Mouse (Mus musculus) v-Abl transformed pro-B cells (cell line): ENCODE measurements around the gene Evi2.

Experiments used
- in situ Hi-C, 2 experiments: fragments of 400-800 bp; cut with MboI; formaldehyde crosslinking; loops; one replicate each; pipeline ENCODE4 v1.15.1; 2025; ENCODE audit not compliant: unreplicated experiment in 2 of 2

Evi2 gene

DNA sequence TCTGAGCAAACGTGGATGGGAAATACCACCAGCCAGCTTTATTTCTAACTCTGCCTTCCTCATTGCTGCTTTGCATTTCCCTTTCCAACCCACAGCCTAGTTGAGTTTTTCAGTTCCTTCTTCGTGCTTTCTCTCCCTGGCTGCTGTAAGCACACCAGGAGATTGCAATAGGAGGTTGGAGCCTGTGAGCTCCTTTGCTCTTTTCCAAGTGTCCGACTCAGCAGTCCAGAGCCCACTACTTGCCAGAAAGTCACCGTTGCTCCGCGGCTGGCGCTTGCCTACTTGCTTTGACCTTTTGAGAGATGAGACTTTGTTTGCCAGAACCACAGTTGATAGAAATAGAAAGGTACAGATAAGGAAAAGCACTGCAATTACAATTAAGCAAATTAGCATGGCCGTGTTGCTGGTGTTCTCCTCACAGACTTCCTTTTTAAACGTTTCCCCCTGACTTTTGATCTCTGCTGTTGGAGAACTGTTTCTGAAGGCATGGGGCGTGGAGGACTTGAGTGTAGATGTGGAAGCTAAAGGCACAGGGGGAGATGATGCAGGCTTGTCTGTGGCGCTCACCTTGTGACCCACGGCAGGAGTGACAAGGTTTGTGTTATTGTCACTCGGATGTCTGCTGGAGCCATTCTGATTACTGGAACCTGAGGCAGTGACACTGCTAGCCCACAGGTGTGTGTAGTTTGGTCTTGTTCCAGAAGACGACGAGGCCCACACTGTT is 3.2 kb downstream of the Evi2 start:
- in situ Hi-C loops = loop anchor here in 1 of 2 experiments (10.0 kb wide), 1 partner anchor 548 kb away; no protein-coding TSS in a partner anchor

DNA sequence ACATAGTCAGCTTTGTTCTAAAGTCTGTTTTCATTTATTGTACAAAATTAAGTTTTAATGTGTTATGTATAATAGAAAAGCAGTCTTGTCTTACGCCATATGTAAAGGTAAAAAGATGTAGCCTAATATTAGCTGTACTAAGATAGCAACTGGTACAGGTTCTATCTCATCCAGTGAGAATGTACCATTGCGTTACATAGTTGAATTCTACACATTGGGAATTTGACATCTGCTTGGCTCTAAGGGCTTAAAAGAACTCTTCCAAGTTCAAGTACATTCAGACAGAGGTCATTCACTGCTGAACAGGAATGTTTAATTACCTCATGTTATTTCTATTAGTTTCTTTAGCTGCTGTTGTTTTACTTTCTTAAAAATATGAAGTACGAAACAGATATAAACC is 3.8 kb downstream of the Evi2 start:
- in situ Hi-C loops = loop anchor here in 1 of 2 experiments (10.0 kb wide), 1 partner anchor 548 kb away; no protein-coding TSS in a partner anchor

DNA sequence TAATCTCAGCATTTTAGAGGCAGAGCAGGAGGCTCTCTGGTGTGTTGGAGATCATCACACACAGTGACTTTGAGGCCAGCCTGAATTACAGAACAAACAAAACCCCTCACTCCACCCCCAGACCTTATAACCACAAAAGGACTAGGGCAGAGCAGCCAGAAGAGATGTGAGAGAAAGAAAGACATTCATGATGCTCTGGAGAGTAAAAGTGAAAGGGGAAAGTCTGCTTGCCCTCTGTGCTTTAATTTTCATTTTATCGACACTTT is 6.1 kb downstream of the Evi2 start:
- in situ Hi-C loops = loop anchor here in 1 of 2 experiments (5.0 to 25.0 kb wide), 3 partner anchors 527 to 1188 kb away; no protein-coding TSS in a partner anchor

DNA sequence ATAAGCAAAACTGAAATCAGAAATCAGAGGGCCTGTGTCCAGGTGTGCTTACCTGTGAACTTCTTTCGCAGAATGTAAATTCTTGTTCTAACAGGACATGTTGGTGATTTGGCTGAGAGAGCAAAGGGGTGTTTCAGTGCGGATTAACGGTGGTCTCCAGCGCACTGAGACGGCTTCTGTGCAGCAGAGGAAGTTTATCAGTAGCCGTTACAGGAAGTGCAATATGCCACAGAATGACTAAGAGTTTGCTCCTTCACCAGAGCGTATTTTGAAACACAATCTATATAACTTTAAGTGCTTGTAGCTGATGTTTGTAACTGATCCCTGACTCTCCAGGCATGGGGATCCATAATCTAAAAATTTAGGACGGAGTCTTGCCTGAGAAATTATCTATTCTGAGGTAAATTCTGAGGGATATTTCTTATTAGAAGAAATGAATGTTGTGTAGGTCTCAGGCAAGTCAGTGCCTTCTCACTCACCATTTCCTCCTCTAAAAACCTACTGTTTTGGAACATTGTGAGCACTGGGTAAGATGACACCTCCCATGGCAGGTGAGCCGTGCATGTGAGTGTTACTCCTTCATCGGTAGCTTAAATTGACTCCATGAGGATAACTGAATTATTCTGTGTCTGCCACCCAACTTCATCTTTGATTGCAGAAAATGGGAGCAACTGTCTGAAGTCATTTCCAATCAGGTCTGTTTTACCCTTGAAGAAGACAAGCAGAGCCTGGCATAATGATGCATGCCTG is 6.7 kb downstream of the Evi2 start, which contains the start of gene Evi2b:
Gene Evi2b, minus strand, starts transcription at position 203 of the 750 bp plus-strand sequence.
- in situ Hi-C loops = loop anchor here in 1 of 2 experiments (5.0 to 25.0 kb wide), 3 partner anchors 526 to 1189 kb away; no protein-coding TSS in a partner anchor

DNA sequence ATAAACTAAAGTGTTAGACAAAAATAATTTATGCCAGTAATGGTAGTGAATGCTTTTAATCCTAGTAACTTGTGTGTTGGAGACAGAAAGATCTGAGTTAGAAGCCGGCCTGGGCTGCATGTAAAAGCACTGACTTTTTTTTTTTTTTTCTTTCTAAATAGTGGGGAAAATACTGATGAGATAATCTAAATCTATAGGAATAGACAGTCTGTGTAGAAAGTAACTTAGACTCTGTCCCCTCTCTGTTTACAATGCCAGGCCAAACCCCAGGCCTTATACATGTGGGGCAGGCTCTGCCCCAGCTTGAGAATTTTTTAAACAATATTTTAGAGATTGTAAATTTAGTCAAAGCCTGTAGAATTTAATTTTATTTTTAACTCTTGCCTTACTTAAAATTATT is 7.4 kb downstream of the Evi2 start:
- in situ Hi-C loops = loop anchor here in 1 of 2 experiments (5.0 to 25.0 kb wide), 3 partner anchors 526 to 1189 kb away; no protein-coding TSS in a partner anchor

DNA sequence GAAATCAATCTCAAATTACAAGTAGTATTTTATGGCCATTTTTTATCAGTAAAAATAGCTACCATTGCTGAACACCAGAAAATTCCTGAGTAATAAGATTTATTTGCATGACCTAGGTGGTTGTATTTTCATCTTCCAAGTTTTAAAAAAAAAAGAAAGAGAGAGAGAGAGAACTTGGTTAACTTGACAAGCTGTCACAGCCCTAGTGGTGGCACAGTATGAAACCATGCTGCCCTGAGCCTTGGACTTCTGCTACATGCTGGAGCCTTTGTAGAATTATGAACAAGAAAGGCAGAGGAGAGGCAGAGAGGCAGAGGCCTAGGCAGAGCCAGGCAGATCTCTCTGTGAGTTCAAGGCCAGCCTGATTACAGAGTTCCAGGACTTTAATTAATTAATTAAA is 8.5 kb downstream of the Evi2 start:
- in situ Hi-C loops = loop anchor here in 1 of 2 experiments (5.0 to 25.0 kb wide), 3 partner anchors 525 to 1190 kb away; no protein-coding TSS in a partner anchor

DNA sequence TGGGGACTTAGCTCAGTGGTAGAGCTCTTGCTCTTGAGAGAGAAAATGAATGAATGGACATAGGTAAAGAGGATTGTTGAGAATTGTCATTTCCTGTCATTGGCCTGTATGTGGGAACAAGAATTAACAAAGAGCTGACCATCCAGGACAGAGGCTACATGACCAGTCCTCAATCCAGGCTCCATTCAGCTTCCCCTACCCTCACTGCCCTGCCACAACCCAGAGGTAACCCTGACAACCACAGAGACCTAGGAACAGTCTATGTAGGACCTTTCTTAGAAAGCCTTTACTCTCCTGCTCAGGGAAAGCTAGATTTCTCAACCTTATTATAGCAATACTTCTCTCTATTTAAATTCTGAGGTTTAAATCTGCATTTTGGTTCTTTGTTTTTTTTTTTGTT is 9.6 kb downstream of the Evi2 start:
- in situ Hi-C loops = loop anchor here in 1 of 2 experiments (5.0 to 25.0 kb wide), 3 partner anchors 523 to 1192 kb away; no protein-coding TSS in a partner anchor

DNA sequence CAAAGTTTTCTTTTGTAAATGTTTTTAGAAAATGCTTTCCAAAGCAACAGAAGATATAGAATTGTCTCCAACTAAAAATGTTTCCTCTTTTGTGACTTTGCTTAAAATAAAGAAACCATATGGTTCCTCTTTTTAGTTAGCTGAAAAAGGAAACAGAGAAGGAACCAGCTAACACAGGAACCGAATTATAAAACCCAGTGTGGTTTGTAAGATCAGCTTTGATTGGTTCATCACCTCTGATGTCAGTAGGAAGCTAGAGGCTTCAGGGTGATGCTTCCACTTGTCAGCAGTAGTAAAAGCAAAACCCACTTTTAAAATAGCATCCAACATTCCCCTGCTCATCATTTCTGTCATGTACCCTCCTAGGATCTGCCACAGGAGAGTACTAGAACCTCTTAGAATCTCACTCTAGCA is 10.5 kb downstream of the Evi2 start:
- in situ Hi-C loops = loop anchor here in 1 of 2 experiments (5.0 to 25.0 kb wide), 3 partner anchors 523 to 1192 kb away; no protein-coding TSS in a partner anchor

DNA sequence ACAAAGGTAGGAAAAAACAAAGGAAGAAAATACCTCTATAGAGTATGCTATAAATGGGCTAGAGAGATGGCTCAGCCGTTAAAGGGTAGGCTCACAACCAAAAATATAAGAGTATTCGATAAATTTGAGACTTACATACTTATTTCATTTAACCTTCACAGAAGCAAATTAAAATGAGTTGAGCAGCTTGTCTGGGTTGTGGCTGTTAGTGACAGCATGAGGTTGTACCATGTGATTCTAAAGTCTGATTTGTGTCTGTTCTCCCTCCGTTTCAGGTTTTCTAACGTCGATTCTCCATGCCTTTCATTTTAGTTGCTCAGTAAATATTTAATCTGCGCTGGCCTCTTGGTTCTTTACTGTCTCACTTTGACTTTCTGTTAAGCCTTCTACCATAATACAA is 11.1 kb downstream of the Evi2 start:
- in situ Hi-C loops = loop anchor here in 1 of 2 experiments (25.0 kb wide), 1 partner anchor 1193 kb away; no protein-coding TSS in a partner anchor

DNA sequence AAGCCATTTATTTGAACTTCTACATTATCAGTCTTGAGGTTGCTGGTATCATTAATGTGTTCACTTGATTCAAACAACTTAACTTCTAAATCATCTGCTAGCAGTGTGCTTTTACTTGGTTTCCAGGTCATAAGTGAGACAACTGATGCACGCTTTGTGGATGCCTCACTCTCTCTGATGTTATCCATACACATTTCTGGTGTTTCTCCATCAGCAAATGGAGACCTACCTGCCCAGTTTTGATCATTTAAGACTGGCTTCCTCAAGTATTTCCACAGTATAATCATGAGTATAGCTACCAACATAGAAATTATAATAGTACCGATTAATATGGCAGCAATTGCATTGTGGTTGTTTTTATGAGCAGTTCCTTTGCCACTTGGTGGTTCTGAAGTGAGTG is 14.6 kb downstream of the Evi2 start:
- in situ Hi-C loops = loop anchor here in 1 of 2 experiments (25.0 kb wide), 1 partner anchor 1197 kb away; no protein-coding TSS in a partner anchor

DNA sequence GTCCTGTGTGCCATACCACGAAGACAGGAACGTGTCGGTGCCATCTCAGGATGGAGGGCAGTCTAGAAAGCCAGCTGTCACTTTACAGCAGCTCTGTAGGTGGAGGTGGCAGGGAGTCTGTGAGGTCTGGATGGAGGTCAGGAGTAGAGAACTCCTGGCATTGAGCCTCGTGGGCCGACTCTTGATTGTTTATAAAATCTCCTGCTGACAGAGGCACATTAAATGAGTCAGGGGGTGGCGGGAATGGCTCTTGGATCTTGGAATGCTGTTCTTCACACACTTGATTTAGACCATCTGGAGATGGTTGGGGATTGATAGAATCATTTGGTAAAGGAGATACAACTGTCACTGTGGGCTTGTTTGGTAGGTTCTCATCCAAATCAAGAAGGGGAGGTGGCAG is 15.1 kb downstream of the Evi2 start:
- in situ Hi-C loops = loop anchor here in 1 of 2 experiments (25.0 kb wide), 1 partner anchor 1197 kb away; no protein-coding TSS in a partner anchor

DNA sequence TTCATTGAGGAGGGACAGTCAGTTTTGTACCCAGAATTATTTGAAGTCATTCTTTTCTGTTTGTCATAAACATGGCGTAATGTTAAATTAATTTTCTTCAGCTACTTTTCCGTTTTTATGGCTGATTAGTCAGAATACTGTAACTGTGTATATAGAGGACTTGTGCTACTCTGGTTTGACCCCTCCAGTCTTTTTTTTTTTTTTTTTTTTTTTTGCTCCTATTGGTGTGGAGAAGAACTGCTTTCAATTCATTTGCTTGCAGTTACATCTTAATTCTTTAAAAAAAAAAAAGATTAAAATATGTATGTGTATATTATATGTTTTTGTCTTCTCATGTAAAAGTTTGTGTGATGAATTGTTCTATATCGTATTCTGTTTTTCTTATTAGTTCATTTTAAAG is 18.4 kb downstream of the Evi2 start:
- in situ Hi-C loops = loop anchor here in 1 of 2 experiments (25.0 kb wide), 1 partner anchor 1200 kb away; no protein-coding TSS in a partner anchor

DNA sequence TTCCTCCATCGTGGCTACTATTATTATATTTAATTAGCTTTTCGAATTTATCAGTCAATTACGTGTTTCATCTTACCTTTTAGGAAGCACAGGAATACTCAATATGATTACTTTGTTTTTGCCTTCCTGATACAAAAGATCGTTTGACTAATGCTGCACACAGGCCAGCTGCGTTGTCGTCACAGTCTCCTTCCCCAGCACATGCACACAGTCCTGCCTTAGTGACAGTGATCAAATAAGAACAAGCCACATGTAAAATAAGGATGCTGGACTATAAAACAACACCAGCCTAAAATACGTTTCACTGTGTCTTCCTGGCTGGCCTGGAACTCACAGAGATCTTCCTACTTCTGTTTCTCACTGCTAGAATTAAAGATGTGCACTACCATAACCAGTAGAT is 25.9 kb downstream of the Evi2 start:
- in situ Hi-C loops = loop anchor here in 1 of 2 experiments (25.0 kb wide), 1 partner anchor 1208 kb away; no protein-coding TSS in a partner anchor

DNA sequence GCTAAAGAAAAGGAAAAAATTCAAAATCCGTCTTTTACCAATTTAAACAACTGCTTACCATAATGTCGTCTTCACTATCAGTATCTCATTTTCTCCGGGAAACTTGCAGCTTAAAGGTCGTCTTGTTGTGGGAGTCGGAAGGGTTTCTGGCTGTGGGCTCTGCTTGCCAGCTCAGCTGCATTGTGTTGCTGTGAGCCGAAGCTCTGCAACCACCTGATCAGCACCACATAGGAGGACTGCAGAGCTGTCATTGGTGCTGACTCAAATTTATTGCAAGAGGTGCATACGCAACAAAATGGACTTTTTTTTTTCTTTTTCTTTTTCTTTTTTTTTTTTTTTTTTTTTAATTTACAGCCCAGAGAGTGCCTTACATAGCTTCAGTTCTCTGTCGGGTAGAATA is 26.5 kb downstream of the Evi2 start, which contains the start of gene Omg:
Gene Omg, minus strand, starts transcription at position 240 of the 400 bp plus-strand sequence.
- in situ Hi-C loops = loop anchor here in 1 of 2 experiments (25.0 kb wide), 1 partner anchor 1208 kb away; no protein-coding TSS in a partner anchor

DNA sequence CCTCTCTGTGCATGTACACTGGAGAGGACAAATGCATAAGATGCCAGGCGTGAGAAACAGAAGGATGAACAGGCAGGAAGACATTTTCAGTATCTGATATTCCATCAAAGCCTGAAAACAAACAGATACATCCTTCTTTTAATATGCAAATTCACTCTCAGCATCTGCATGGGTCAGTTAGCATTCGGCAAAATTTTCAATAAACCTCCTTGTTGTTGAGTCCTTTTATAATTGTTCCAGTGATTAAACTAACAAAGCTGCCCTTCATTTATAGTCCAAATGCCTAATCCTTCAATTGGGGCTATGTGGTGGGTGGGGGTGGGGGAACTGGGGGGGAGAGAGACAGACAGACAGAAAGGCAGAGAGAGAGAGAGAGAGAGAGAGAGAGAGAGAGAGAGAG is 27.5 kb downstream of the Evi2 start:
- in situ Hi-C loops = loop anchor here in 1 of 2 experiments (25.0 kb wide), 1 partner anchor 1209 kb away; no protein-coding TSS in a partner anchor

DNA sequence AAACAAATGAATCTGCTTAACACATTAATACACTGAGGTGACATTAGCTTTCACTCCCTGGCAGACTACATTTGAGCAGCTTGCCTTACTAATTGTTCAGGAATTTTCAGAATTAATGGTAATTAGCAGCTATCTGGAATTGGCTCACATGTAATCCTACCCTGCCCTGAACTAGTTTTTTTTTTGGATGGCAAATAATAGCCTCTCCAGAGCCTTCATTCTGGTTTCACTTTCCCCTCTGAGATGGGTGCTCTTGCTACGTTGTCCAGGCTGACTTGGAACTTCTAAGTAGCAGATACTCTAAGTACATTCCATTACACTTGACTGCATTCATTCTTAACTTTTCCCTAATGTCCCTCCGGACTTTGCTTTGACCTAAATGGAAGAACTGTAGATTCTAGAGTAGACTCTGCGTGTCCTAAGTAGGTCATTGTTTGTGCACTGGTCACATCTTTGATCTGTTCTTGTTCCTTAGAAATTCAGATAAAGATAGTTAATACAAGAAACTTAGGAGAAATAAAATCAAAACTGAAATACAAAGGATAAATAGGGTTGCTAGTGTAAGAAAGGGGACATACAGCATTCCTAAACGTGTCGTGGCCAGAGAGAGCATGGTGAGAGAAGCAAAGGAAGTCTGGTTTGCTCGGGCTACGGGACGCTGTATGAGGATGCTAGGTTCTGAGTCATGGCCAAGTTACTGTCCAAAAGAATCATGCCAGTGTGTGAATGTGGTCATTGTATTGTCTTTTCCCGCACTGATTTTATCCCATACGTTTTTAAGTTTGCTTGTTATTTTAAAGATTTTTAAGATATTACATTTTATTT is 35.2 kb downstream of the Evi2 start:
- in situ Hi-C loops = loop anchor here in 1 of 2 experiments (5.0 kb wide), 1 partner anchor 57 kb away; no protein-coding TSS in a partner anchor

DNA sequence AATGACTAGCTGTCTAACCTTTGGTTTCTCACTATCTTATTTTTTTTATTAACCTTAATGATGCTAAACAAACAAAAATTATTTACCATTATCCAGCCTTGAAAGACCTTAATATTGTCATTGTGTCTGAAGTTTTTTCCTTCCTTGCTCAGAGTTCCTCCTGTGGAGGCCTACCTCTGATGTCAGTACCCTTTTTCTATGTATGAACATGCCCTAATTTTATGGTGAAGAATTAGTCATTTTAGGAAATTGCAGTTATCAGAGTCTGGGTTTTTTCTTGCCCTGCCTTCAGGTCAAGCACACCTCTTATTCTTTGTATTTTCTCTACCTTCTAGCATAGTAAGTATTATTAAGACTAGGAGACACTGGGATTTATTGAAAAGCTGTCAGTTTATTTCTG is 45.7 kb downstream of the Evi2 start:
- in situ Hi-C loops = loop anchor here (5.0 to 10.0 kb wide), 2 partner anchors 90 to 93 kb away; no protein-coding TSS in a partner anchor

DNA sequence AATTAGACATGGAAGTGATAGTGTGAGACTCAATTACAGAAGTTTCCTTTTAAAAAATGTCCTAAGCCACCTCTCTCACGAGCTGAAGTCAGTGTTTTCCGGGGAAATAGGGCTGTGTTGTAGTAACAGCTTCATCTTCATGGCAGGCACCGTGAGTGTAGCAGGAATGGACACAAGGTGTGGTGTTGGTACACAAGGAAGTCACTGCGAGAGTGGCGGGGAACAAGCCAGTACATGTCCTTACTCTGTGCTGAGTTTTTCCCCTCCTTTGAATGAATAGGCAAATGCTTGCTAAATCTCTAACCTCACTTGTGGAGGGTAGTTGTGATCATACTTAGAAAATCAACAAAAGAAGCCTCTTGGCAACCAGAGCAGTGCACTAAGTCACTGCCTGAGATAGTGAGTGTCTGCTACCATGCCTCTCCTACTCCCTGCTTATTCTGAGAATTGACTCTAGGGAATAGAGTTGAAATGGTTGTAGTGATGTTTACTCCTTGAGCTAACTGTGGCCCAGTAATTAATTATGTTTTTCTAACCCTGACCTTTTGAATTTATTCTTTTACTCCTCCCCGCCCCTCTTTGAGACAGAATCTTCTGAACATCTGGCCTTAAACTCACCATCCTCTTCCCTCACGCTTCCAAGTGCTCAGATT is 46.4 kb downstream of the Evi2 start:
- in situ Hi-C loops = loop anchor here (5.0 to 10.0 kb wide), 2 partner anchors 91 to 93 kb away; no protein-coding TSS in a partner anchor

DNA sequence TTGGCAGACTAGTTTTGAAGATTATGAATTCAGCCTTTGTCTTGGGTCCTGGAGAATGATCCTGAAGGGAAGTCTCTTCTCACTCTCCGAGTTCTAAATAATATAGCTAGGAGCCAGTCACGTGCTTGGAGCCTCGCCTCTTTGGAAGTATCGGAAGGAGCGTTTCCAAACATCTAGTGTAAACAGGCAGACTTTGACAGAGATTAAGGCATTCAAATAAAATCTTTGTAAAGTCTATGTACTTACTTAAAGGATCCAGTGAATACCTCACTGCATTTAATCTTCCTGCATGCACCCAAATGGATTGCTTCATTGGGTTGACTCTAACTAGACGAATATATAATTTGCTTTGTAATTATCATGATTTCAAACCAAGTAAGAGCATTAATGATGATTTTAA is 47.0 kb downstream of the Evi2 start:
- in situ Hi-C loops = loop anchor here (5.0 to 10.0 kb wide), 2 partner anchors 91 to 94 kb away; no protein-coding TSS in a partner anchor
